13 mouse cellular contexts compared by ENCODE assay signal in genomic region chr2:32131866-32132566, GRCm38 (mm10). TPM values are rescaled to one million over a fixed set of nuclear protein-coding genes. Genes with fewer than 3 reads are reported as not detected.
DNase-seq lines count a peak whose midpoint lies in the region; ATAC-seq and TF ChIP-seq lines count a peak whose summit lies in the region.
"Had no signal": no experiment of that assay in that cellular context is flagged by ENCODE, and none has a peak within 500 bp of the region (broad histone marks: within the 10 kb centered on the region; RNA-seq: fewer than 3 reads in every experiment).

No protein-coding gene starts in this region.

- no peak for DNase-seq in heart, postnatal 4 days
- DNase-seq in kidney, postnatal 0 days (ENCODE audit: low spot score) = no peak
- no peak for DNase-seq in kidney, postnatal 4 days
- DNase-seq in MEL (ENCODE audit: low read depth, low spot score) = peak; percentile 50
- DNase-seq in liver, embryonic 14.5 days (ENCODE audit: low read depth in 3 of 3, low spot score in 3 of 3) = no peak
- no peak for DNase-seq in left cerebral cortex, adult 11 months (ENCODE audit: low spot score)
- DNase-seq: adrenal gland, adult 8-10 months; right cerebral cortex, postnatal 14 days had no signal

- no peak for TF ChIP-seq POLR2A in MEL (IDR thresholded peaks at IDR 0.05; ENCODE audit: control insufficient read depth in 1 of 2, insufficient read depth in 1 of 2, low read depth in 1 of 2, low read length in 2 of 2, poor library complexity in 1 of 2)

- H3K4me3 ChIP-seq in heart, embryonic 12.5 days = no peak overlapping the region
- H3K4me3 ChIP-seq in kidney, postnatal 0 days (replicated peaks; ENCODE audit: low read depth, low read length) = no peak overlapping the region
- H3K4me3 ChIP-seq in MEL (ENCODE audit: control insufficient read depth in 1 of 2, insufficient read depth in 1 of 2, low read depth in 2 of 2, low read length in 2 of 2) = peak overlapping the region; percentile 25 to 46
- 0 out of 4 replicates have a peak overlapping the region, but pooled peaks of 1 of the 2 experiments have one; percentile 1 for H3K4me3 ChIP-seq in liver, embryonic 14.5 days (ENCODE audit: insufficient read depth in 1 of 2, low read depth in 2 of 2, low read length in 2 of 2)
- H3K4me3 ChIP-seq: embryonic facial prominence, embryonic 12.5 days; left cerebral cortex, adult 2 months had no signal

- H3K9me3 ChIP-seq in heart, embryonic 12.5 days (replicated peaks) = no peaks in the 10 kb centered on the region
- H3K9me3 ChIP-seq in kidney, postnatal 0 days (replicated peaks; ENCODE audit: low read length) = no peaks in the 10 kb centered on the region
- no peaks in the 10 kb centered on the region for H3K9me3 ChIP-seq in MEL (replicated peaks; ENCODE audit: insufficient read depth, low read length)
- no peaks in the 10 kb centered on the region for H3K9me3 ChIP-seq in liver, embryonic 14.5 days (ENCODE audit: control insufficient read depth, low read length)
- H3K9me3 ChIP-seq: embryonic facial prominence, embryonic 12.5 days had no signal

- TF ChIP-seq CTCF in kidney, postnatal 0 days (IDR thresholded peaks at IDR 0.05; ENCODE audit: low read depth) = no peak
- no peak for TF ChIP-seq CTCF in MEL (IDR thresholded peaks at IDR 0.05 in 2 of 3, conservative IDR thresholded peaks at IDR 0.05 in 1 of 3; ENCODE audit: control insufficient read depth in 1 of 3, insufficient read depth in 1 of 3, low read depth in 2 of 3, low read length in 3 of 3, poor library complexity in 1 of 3, severe bottlenecking in 1 of 3)
- TF ChIP-seq CTCF in liver, embryonic 14.5 days (IDR thresholded peaks at IDR 0.05; ENCODE audit: low read depth) = no peak

- peak overlapping the region; percentile 95 for H3K27ac ChIP-seq in heart, embryonic 12.5 days (ENCODE audit: poor library complexity, severe bottlenecking)
- H3K27ac ChIP-seq in kidney, postnatal 0 days = no peak overlapping the region
- peak overlapping the region; percentile 70 for H3K27ac ChIP-seq in MEL (ENCODE audit: control insufficient read depth, low read depth, low read length)
- peak overlapping the region; percentile 100 for H3K27ac ChIP-seq in liver, embryonic 14.5 days
- H3K27ac ChIP-seq: embryonic facial prominence, embryonic 12.5 days; hindbrain, postnatal 0 days; left cerebral cortex, adult 2 months had no signal

- 0 out of 4 replicates have a peak, but pooled peaks of 1 of the 2 experiments have one; percentile 17 for TF ChIP-seq EP300 in MEL (IDR thresholded peaks at IDR 0.05; ENCODE audit: low read depth in 1 of 2, low read length in 2 of 2)
- no peak for TF ChIP-seq EP300 in liver, embryonic 14.5 days (IDR thresholded peaks at IDR 0.05; ENCODE audit: low read depth)

- H3K79me2 ChIP-seq in MEL (ENCODE audit: control insufficient read depth, insufficient read depth, low read length, poor library complexity) = no peaks in the 10 kb centered on the region

- no peak overlapping the region for H3K9ac ChIP-seq in heart, embryonic 12.5 days
- H3K9ac ChIP-seq in kidney, postnatal 0 days (ENCODE audit: low read depth, low read length) = no peak overlapping the region
- peak overlapping the region; percentile 58 for H3K9ac ChIP-seq in MEL (ENCODE audit: control insufficient read depth, low read depth, low read length, poor library complexity, severe bottlenecking)
- peak overlapping the region; percentile 64; the same call in 1 of the 2 replicates for H3K9ac ChIP-seq in liver, embryonic 14.5 days (replicated peaks)
- H3K9ac ChIP-seq: embryonic facial prominence, embryonic 12.5 days had no signal

- H3K4me1 ChIP-seq in heart, embryonic 12.5 days (replicated peaks) = peaks cover 55% of the 10 kb centered on the region
- H3K4me1 ChIP-seq in kidney, postnatal 0 days (replicated peaks; ENCODE audit: insufficient read depth, low read length) = no peaks in the 10 kb centered on the region
- H3K4me1 ChIP-seq in MEL (ENCODE audit: control insufficient read depth in 1 of 2, insufficient read depth in 2 of 2, low read length in 2 of 2) = peaks cover 25 to 37% of the 10 kb centered on the region in 2 experiments
- peaks cover 52 to 58% of the 10 kb centered on the region in 2 experiments for H3K4me1 ChIP-seq in liver, embryonic 14.5 days (replicated peaks; ENCODE audit: control insufficient read depth in 2 of 2, insufficient read depth in 2 of 2, low read length in 1 of 2)
- H3K4me1 ChIP-seq: embryonic facial prominence, embryonic 12.5 days had no signal

- WGBS in heart, embryonic 12.5 days = 67% methylated on average over 6 of the region's 6 CpGs
- WGBS in kidney, postnatal 0 days = 60% methylated on average over 6 of the region's 6 CpGs
- WGBS in liver, embryonic 14.5 days (ENCODE audit: insufficient replicate concordance) = 51% methylated on average over 6 of the region's 6 CpGs

- no peaks in the 10 kb centered on the region for H3K36me3 ChIP-seq in heart, embryonic 12.5 days
- H3K36me3 ChIP-seq in kidney, postnatal 0 days (ENCODE audit: insufficient read depth, low read length) = no peaks in the 10 kb centered on the region
- H3K36me3 ChIP-seq in MEL (ENCODE audit: control insufficient read depth in 1 of 2, insufficient read depth in 2 of 2, low read length in 2 of 2) = peaks cover 0 to 30% of the 10 kb centered on the region in 2 experiments; a peak in 2 of 4 replicates
- no peaks in the 10 kb centered on the region for H3K36me3 ChIP-seq in liver, embryonic 14.5 days (replicated peaks; ENCODE audit: control insufficient read depth, insufficient read depth, low read depth)
- H3K36me3 ChIP-seq: embryonic facial prominence, embryonic 12.5 days had no signal

- peak overlapping the region; percentile 17; the same call in 1 of the 2 replicates for H3K4me2 ChIP-seq in heart, embryonic 12.5 days
- H3K4me2 ChIP-seq in kidney, postnatal 0 days (ENCODE audit: low read length) = peak overlapping the region; percentile 5; the same call in 1 of the 2 replicates
- H3K4me2 ChIP-seq in liver, embryonic 14.5 days (ENCODE audit: low read depth) = peak overlapping the region; percentile 49

- TF ChIP-seq RAD21 in MEL (IDR thresholded peaks at IDR 0.05; ENCODE audit: low read depth, low read length) = no peak

- H3K27me3 ChIP-seq in heart, embryonic 12.5 days (replicated peaks) = no peaks in the 10 kb centered on the region
- H3K27me3 ChIP-seq in kidney, postnatal 0 days (ENCODE audit: insufficient read depth, low read length) = no peaks in the 10 kb centered on the region
- H3K27me3 ChIP-seq in MEL (ENCODE audit: control insufficient read depth in 1 of 2, insufficient read depth in 2 of 2, low read length in 2 of 2) = no peaks in the 10 kb centered on the region
- no peaks in the 10 kb centered on the region for H3K27me3 ChIP-seq in liver, embryonic 14.5 days (ENCODE audit: control insufficient read depth, insufficient read depth, low read length)
- H3K27me3 ChIP-seq: embryonic facial prominence, embryonic 12.5 days had no signal

- ATAC-seq in heart, embryonic 12.5 days (ENCODE audit: insufficient number of reproducible peaks, low FRiP score) = no peak
- ATAC-seq in kidney, postnatal 0 days (replicated peaks; ENCODE audit: low FRiP score, low read depth) = no peak
- ATAC-seq in liver, embryonic 14.5 days (ENCODE audit: insufficient read depth) = no peak
- no peak for ATAC-seq in inflammation-experienced regulatory T-cells, adult 6 months

TF ChIP-seq in MEL, 35 proteins besides CTCF, POLR2A, EP300 and RAD21 (continues in another document):
- TF ChIP-seq POLR2AphosphoS2 (IDR thresholded peaks at IDR 0.05; ENCODE audit: low read length) (no peak; the same call in 1 of the 2 replicates), MEF2A (IDR thresholded peaks at IDR 0.05; ENCODE audit: extremely low read depth, insufficient replicate concordance, low read depth, low read length, poor library complexity, severe bottlenecking) (no peak), TCF12 (IDR thresholded peaks at IDR 0.05; ENCODE audit: low read depth, low read length) (no peak), MYB (IDR thresholded peaks at IDR 0.05; ENCODE audit: low read depth, low read length) (no peak), CHD1 (IDR thresholded peaks at IDR 0.05; ENCODE audit: low read depth, low read length) (no peak), RCOR1 (IDR thresholded peaks at IDR 0.05; ENCODE audit: low read depth, low read length) (no peak)

RNA-seq across cellular contexts. Expression of gene Prrc2b, which starts 18.9 kb away (rescaled TPM):
- 54.7 and 66.5 TPM in 2 replicates for polyA plus RNA-seq in heart, embryonic 12.5 days (2016; fragmentation: Nextera tagmentation; extraction: Ambion mirVana)
- 100 to 1,000 TPM; 138 to 145 TPM for total RNA-seq in heart, postnatal 4 days (2021)
- 31.4 and 33.8 TPM in 2 replicates for polyA plus RNA-seq in kidney, postnatal 0 days (2015; fragmentation: Nextera tagmentation; extraction: Ambion mirVana)
- 14.8 and 18.4 TPM in 2 replicates for total RNA-seq in MEL (2012; rRNA removed)
- polyA plus RNA-seq in MEL (2012; ENCODE audit: insufficient read depth in 1 of 2, insufficient read length in 2 of 2, low read depth in 1 of 2, low replicate concordance in 2 of 2, missing spikeins in 1 of 2) = 10 to 100 TPM; 42.2 to 42.9 TPM
- 6.7 and 7.6 TPM in 2 replicates for polyA plus RNA-seq in liver, embryonic 14.5 days (2012; rRNA removed)
- polyA plus RNA-seq in liver, embryonic 14.5 days (2014; fragmentation: Nextera tagmentation; extraction: Ambion mirVana) = 6.2 and 10.6 TPM in 2 replicates
- 10 to 100 TPM; 33.6 to 40.3 (median 35.2) TPM for polyA plus RNA-seq in inflammation-experienced regulatory T-cells, adult 6 months (2017; shearing (Covaris generic))

RNA-seq across cellular contexts. Expression of gene Plpp7, which starts 36.7 kb away (rescaled TPM):
- polyA plus RNA-seq in heart, embryonic 12.5 days (2016; fragmentation: Nextera tagmentation; extraction: Ambion mirVana) = 11.4 and 13.6 TPM in 2 replicates
- total RNA-seq in heart, postnatal 4 days (2021) = 10 to 100 TPM; 15.7 to 20.5 TPM
- polyA plus RNA-seq in kidney, postnatal 0 days (2015; fragmentation: Nextera tagmentation; extraction: Ambion mirVana) = 4.5 and 4.7 TPM in 2 replicates
- 7.3 and 7.6 TPM in 2 replicates for total RNA-seq in MEL (2012; rRNA removed)
- polyA plus RNA-seq in MEL (2012; ENCODE audit: insufficient read depth in 1 of 2, insufficient read length in 2 of 2, low read depth in 1 of 2, low replicate concordance in 2 of 2, missing spikeins in 1 of 2) = 10 to 100 TPM in 1 of 2 experiments, not detected in 1; 15.1 TPM
- polyA plus RNA-seq in liver, embryonic 14.5 days (2012; rRNA removed) = 1.4 TPM in 2 replicates
- 1.1 and 1.4 TPM in 2 replicates for polyA plus RNA-seq in liver, embryonic 14.5 days (2014; fragmentation: Nextera tagmentation; extraction: Ambion mirVana)
- polyA plus RNA-seq in inflammation-experienced regulatory T-cells, adult 6 months (2017; shearing (Covaris generic)) = not detected

RNA-seq across cellular contexts. Expression of gene Fam78a, which starts 47.4 kb away (rescaled TPM):
- 48.1 and 50.7 TPM in 2 replicates for polyA plus RNA-seq in heart, embryonic 12.5 days (2016; fragmentation: Nextera tagmentation; extraction: Ambion mirVana)
- 10 to 100 TPM; 40.9 to 42.5 TPM for total RNA-seq in heart, postnatal 4 days (2021)
- 0.79 and 0.82 TPM in 2 replicates for polyA plus RNA-seq in kidney, postnatal 0 days (2015; fragmentation: Nextera tagmentation; extraction: Ambion mirVana)
- total RNA-seq in MEL (2012; rRNA removed) = 10.7 and 16.0 TPM in 2 replicates
- polyA plus RNA-seq in MEL (2012; ENCODE audit: insufficient read depth in 1 of 2, insufficient read length in 2 of 2, low read depth in 1 of 2, low replicate concordance in 2 of 2, missing spikeins in 1 of 2) = 10 to 100 TPM in 1 of 2 experiments, not detected in 1; 17.4 TPM
- 7.8 and 8.9 TPM in 2 replicates for polyA plus RNA-seq in liver, embryonic 14.5 days (2012; rRNA removed)
- 9.8 and 12.5 TPM in 2 replicates for polyA plus RNA-seq in liver, embryonic 14.5 days (2014; fragmentation: Nextera tagmentation; extraction: Ambion mirVana)
- 10 to 100 TPM; 21.3 to 26.7 (median 22.5) TPM for polyA plus RNA-seq in inflammation-experienced regulatory T-cells, adult 6 months (2017; shearing (Covaris generic))

Comparison
In these comparisons a context has a peak if more than half of its experiments do, and no peak if none do; other contexts are left out.
1. H3K4me3 ChIP-seq: peak in MEL (2 of 2); none in heart, embryonic 12.5 days (single experiment) and kidney, postnatal 0 days (single experiment).
2. H3K9ac ChIP-seq: peak in MEL (single experiment) and liver, embryonic 14.5 days (single experiment); none in heart, embryonic 12.5 days (single experiment) and kidney, postnatal 0 days (single experiment).
3. Peak in every context shown above with its lines, with median percentiles within 50 percentile points of each other: H3K4me2 ChIP-seq.